Mouse (Mus musculus) midbrain, embryonic 13.5 days (tissue): ENCODE data around the gene Ninj1. TPM values are rescaled to one million over a fixed set of nuclear protein-coding genes. Genes with fewer than 3 reads are reported as not detected.

Source experiments
- ATAC-seq: fragments of 200-750 bp; cut with Nextera tagmentation; 2 replicates; pipeline ENCODE4 v1.8.0; 2017; ENCODE audit warnings: mild to moderate bottlenecking, moderate TSS enrichment, moderate library complexity
- H3K27ac ChIP-seq: fragments of 300-500 bp; sonication (generic); 2 replicates; pipeline ENCODE4 v1.5.1; 2015; ENCODE audit warnings: inconsistent platforms, mild to moderate bottlenecking, moderate library complexity
- H3K27me3 ChIP-seq: fragments of 300-500 bp; sonication (generic); 2 replicates; pipeline ENCODE4 v1.6.1; 2015; ENCODE audit warnings: mild to moderate bottlenecking, inconsistent platforms
- H3K36me3 ChIP-seq: fragments of 300-500 bp; sonication (generic); 2 replicates; pipeline ENCODE4 v1.6.1; 2015; ENCODE audit warnings: mild to moderate bottlenecking, inconsistent platforms
- H3K4me1 ChIP-seq: fragments of 300-500 bp; sonication (generic); replicated peaks from 2 replicates; pipeline ENCODE4 v1.6.1; 2015; ENCODE audit warnings: inconsistent platforms
- H3K4me2 ChIP-seq: fragments of 300-500 bp; sonication (generic); replicated peaks from 2 replicates; pipeline ENCODE4 v1.6.1; 2015; ENCODE audit warnings: moderate library complexity, mild to moderate bottlenecking, inconsistent platforms
- H3K4me3 ChIP-seq: fragments of 300-500 bp; sonication (generic); replicated peaks from 2 replicates; pipeline ENCODE4 v1.5.1; 2015; ENCODE audit warnings: mild to moderate bottlenecking, inconsistent platforms
- H3K9ac ChIP-seq: fragments of 300-500 bp; sonication (generic); replicated peaks from 2 replicates; pipeline ENCODE4 v1.6.1; 2015; ENCODE audit warnings: mild to moderate bottlenecking, inconsistent platforms
- H3K9me3 ChIP-seq: fragments of 300-500 bp; sonication (generic); 2 replicates; pipeline ENCODE4 v1.6.1; 2016; ENCODE audit warnings: mild to moderate bottlenecking, inconsistent platforms
- WGBS: fragments of 180-500 bp; shearing (Covaris S2); methylation state at CpG from one replicate; pipeline ENCODE4 v1.1.7; 2015; 5-methylcytosine and 5-hydroxymethylcytosine counted together
- polyA plus RNA-seq: library from polyadenylated mRNA; unstranded; fragments of >200 nt; fragmentation: Nextera tagmentation; extraction: Ambion mirVana; gene quantifications from 2 replicates; pipeline ENCODE4 v1.2.1, GENCODE M21; 2015

Ninj1 gene
- polyA plus RNA-seq, 1 experiment from 2014 or later = 14.6 TPM

GRCm38 (mm10) chr13:49243492-49243891 is 56.2 kb downstream of the Ninj1 start:
- Histone ChIP-seq H3K4me2 (no peak overlapping the region), H3K9me3 (no peaks in the 10 kb centered on the region), H3K4me1 (peaks cover 8% of the 10 kb centered on the region), H3K27ac (no peak overlapping the region), H3K36me3 (no peaks in the 10 kb centered on the region), H3K9ac (no peak overlapping the region), H3K4me3 (no peak overlapping the region), H3K27me3 (peaks cover 30% of the 10 kb centered on the region)
- ATAC-seq = no peak
- 93% methylated on average over 2 of the region's 2 CpGs for WGBS

GRCm38 (mm10) chr13:49245251-49245650 is 58.0 kb downstream of the Ninj1 start:
- 54% methylated on average over 4 of the region's 4 CpGs for WGBS
- peaks cover 8% of the 10 kb centered on the region for H3K4me1 ChIP-seq
- no peak overlapping the region for H3K4me2 ChIP-seq
- no peak overlapping the region for H3K27ac ChIP-seq
- H3K4me3 ChIP-seq = no peak overlapping the region
- H3K9ac ChIP-seq = no peak overlapping the region
- H3K36me3 ChIP-seq = no peaks in the 10 kb centered on the region
- ATAC-seq = no peak
- H3K9me3 ChIP-seq = no peaks in the 10 kb centered on the region
- H3K27me3 ChIP-seq = peaks cover 39% of the 10 kb centered on the region

Other genes starting within 250 kb of the Ninj1 start
- gene Fam120a, start 219.5 kb upstream of the Ninj1 start, polyA plus RNA-seq = 11.5 and 12.2 TPM in 2 replicates
- 19.3 and 21.0 TPM in 2 replicates for gene Wnk2, start 39.5 kb upstream of the Ninj1 start, polyA plus RNA-seq
- 14.9 and 18.9 TPM in 2 replicates for gene Card19, start 28.6 kb downstream of the Ninj1 start, polyA plus RNA-seq
- 0.94 and 1.5 TPM in 2 replicates for gene Susd3, start 61.2 kb downstream of the Ninj1 start, polyA plus RNA-seq
- gene Fgd3, start 132.8 kb downstream of the Ninj1 start, polyA plus RNA-seq = 1.8 TPM in 2 replicates
- gene Bicd2, start 154.1 kb downstream of the Ninj1 start, polyA plus RNA-seq = 24.0 and 26.6 TPM in 2 replicates
- 14.2 and 14.9 TPM in 2 replicates for gene Ippk, start 233.8 kb downstream of the Ninj1 start, polyA plus RNA-seq